Mouse (Mus musculus): Measurements from ENCODE around the gene Bsx.

GRCm38 (mm10) chr9:40877146-40877880 lies 3.4 kb downstream of the Bsx start:
- TF ChIP-seq CTCF (IDR thresholded peaks at IDR 0.05; ENCODE audit: low read depth, low read length): no peak
- TF ChIP-seq GATA2 (IDR thresholded peaks at IDR 0.05; ENCODE audit: borderline replicate concordance, low read depth, low read length): no peak

Data from G1E (cell line).